Mouse (Mus musculus) CD8-positive naive resting alpha-beta T cell, adult 2 months (primary cell): ENCODE measurements around the gene Gkap1.

Source experiments
- DNase-seq, 2 experiments: peaks; one replicate each; pipeline ENCODE4 v3.0.0; 2022; ENCODE audit warnings: low read depth in 2 of 2, low spot score in 2 of 2

Gkap1 gene

GRCm38 (mm10) chr13:58266864-58267263 lies 8.6 kb downstream of the Gkap1 start:
- DNase-seq, result no peak

- no peak for DNase-seq
Observed at GRCm38 (mm10) chr13:58263546-58263945, 12.0 kb downstream of the Gkap1 start.

DNA sequence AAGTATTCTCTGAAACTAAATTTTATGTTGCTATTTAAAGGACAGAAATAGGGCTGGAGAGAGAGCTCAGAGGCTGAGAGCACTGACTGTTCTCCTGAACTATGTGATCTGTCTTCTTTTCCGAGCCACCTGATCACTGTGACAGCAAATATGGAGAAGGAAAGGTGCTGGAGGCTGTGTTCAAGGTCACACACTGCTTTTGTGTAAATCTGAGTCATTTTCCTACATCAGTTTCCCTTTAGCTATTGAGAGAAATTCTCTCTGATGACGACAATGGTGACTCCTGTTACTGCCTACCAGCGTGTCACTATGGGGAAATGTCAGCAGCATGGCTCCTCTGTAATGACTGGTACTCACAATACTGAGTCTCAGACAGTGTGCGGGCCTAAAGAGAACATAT lies 13.8 kb downstream of the Gkap1 start:
- DNase-seq, result no peak

DNA sequence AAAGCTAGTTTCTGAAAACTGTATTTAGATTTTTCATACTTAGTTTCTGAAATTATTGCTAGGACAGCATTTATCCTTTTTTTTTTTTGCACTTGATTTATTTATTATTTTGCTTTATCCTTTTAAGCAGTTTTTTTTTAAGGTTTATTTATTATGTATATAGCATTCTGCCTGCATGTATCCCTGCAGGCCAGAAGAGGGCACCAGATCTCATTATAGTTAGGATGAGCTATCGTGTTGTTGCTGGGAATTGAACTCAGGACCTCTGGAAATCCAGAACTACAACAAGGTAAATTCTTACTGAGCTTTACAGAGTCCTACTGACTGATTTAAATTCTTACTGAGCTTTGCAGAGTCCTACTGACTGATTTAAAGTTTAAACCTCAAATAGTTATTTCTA lies 22.2 kb downstream of the Gkap1 start:
- DNase-seq, result no peak

DNA sequence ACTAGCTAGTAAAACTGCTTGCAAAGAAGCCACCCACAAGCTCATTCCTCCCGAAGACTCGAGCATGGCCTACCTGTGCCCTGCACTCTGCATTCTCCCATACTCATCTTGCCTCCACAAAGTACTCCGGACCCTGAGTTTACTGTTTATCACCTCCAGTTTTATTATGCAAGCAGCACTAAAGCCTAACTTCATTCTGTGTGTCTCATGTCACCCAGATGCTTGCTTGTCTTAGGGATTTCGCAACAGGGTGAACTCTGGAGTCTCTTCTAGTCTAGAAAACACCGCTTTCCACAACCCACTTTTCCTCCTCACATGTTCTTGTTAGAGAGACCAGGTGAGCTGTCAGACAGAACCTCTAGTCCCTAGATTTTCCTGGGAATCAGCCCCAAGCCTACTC lies 26.5 kb downstream of the Gkap1 start:
- no peak for DNase-seq

DNA sequence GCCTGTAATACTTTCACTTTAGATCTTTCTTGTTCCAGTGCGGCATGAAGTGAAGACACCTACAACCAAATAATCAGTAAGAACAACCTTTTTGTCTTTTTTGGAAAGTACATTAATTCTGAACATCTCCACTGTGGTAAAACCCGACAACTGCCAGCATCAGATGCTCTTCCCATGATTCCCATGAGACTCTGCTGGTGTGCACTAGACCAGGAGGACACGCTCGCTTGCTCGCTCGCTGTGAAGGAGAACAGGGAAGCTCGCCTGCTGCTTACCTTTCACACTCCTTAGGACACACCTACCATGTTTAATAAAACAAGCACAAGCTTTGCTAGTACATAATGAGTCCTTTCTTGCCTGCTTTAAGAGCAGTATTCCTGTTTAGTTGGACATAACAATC lies 39.0 kb downstream of the Gkap1 start:
- no peak for DNase-seq

DNA sequence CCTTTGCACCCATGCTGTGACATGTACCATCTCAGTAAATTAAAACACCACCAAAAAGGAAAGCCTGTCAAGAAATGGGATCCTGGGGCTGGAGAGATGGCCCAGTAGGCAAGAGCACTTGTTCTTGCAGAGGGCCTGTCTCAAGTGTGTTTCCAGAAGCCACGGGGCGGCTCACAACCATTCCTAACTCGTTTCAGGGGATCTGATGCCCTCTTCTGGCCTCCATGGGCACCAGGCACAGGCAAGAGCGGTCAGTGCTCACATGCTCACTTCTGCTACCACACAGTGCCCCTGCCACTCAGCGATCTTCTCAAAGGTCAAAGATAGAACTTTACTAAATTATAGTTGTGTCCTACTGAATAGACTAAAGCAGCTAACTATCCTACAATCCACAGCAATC lies 42.9 kb downstream of the Gkap1 start:
- DNase-seq, result peak; percentile 9 to 19

GRCm38 (mm10) chr13:58232070-58232469 lies 43.4 kb downstream of the Gkap1 start:
- DNase-seq, result no peak

DNA sequence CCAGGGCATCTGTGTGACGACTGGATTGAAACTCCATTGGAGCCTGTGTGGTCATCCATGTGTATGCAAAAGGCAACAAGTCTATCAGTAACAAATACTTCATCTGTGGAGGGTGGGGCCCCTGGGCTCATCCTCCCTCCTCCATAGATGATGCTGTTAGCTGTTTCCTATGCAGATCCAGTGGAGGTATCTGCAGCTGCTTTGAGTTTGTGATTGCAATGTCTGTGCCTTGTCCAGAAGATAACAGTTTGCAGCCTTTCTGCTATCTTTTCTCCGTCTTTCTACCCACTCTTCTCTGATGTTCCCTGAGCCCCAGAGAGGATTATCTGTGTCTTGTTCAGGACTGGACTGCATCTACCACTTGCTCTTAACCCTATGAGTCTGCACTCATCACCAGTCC lies 46.9 kb downstream of the Gkap1 start:
- no peak for DNase-seq

- no peak for DNase-seq
Observed at GRCm38 (mm10) chr13:58225694-58226093, 49.8 kb downstream of the Gkap1 start.

DNA sequence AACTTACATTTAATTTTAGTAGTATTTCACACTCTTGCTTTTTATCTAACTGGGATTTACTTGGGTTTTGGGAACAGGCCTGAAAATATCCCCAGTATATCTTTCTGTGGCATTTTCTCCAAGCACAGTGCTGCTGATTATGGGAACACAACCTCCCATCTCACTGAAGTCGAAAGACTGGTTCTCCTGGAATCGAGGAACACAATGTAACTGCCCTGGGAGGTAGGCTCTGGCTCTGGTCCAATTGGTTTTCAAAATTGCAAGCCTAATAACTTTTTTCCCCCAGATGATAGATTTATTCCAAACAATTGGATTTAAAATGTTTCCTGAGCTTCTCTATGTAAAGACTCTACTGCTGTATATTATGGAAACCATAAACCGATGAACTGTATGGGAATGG lies 55.3 kb downstream of the Gkap1 start:
- DNase-seq, result no peak

DNA sequence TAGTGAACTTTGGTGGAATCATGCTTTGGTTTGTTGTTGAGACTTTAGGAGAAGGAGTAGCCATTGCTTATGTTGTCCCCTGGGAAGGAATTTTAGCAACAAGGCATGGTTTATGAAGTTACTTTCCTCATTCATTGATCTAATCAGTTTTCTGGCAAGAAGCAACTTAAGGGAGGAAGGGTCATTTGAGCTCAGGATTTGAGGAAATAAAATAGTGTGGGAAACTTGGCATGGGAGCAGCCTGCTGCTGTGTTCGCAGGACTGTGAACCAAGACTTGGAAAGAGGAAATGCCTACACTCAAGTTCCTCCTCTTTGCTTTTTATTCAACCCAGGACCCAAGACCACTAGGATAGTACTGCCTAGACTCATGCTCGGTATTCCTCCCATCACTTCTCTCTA lies 58.0 kb downstream of the Gkap1 start:
- DNase-seq, result no peak

DNA sequence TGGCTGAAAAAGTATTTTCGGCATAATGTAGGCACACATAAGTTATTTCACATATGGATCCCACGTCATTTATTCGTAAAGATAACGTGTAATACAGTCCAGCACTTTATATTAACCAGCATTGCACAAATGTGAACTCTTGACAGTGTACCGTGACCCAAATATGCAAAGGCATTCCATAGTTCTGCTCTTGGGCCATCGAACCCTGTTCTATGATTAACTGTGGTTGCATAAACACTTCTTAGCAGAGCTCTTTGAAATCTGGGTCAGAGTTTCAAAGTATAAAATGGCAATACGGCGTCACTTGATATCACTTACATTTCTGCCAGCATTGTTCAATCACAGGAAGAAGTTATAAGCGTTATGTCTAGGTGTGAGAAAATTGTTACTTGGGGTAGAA lies 59.1 kb downstream of the Gkap1 start:
- DNase-seq, result no peak

DNA sequence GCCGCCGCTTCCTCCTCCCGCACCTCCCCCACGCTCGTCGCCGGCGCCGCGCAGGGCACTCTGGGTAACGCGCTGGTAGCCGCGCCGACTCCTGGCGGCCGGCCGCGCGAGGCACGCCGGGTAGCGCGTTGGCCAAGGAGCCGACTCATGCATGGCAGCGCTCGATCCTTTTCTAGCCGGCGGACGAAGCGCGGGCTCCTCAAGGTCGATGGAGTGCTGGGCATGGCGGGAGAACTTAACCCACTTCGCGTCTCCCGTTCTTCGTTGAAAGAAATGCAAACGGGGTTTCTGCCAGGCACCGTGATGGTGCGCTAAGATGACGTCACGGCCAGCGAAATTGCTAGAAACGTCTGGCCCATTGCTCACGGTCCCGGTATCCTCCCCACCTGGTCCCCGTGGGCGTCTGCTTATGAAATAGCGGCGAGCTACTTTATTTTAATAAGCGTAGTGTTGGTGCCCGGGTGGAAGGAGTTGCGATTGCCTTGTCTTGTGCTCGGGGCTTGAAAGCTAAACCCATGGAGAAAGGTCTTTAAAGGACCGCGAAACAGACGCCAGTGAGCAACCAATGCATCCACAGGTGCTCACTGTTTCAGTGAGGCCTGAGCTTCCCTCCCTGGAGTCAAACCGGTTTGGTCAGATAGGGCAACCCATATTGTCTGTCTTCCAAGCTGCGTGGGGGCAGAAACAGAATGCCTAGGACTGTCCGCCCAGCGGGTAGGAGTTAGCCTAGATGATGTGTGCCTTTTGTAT lies 59.7 kb downstream of the Gkap1 start, which contains the start of gene Ubqln1:
Gene Ubqln1, minus strand, starts transcription at position 62 of the 750 bp plus-strand sequence.
- DNase-seq, result peak; percentile 76 to 85

GRCm38 (mm10) chr13:58215253-58215591 lies 60.3 kb downstream of the Gkap1 start:
- DNase-seq, result no peak

DNA sequence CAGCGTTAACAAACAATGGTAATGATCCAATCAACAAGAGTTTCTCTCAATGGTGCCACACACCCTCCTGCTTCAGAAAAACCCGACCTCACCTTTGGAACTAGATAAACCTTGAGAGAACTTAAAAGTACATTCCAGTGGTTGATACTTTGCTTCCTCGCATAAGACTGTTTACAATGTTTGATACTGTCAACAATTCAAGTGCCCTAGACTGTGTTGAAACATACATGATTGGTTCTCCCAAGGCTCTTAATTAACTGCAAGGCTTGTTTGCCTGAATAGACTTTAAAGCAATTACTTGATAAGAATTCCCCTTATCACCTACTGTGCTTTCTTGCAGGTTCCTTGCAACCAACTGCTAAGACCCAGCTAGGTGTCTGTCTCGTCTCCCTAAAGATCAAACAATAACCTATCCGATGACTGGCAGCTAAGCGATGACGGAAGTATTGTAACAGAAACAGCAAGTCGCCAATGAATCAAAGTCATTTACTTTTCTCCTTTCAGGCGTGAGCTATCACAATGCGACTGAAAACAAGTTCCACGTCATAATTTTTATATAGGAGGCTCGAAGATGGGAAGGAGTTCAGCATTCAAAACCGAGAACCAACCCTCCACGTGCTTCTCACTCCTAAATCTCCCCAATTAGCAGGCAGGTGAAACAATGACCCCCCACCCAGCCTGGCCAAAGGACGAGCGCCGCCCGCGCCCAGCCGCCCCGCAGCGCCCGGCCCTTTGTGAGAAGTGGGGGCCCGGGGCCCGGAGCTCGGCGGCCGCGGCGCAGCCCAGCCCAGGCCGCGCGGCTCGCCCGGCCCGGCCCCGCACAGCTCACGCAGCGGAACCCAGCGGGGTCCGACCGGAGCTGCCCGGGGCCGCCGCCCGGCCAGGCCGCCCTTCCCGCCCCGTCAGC lies 60.9 kb downstream of the Gkap1 start:
- DNase-seq, result peak; percentile 26 to 52

- no peak for DNase-seq
Observed at GRCm38 (mm10) chr13:58213801-58214200, 61.7 kb downstream of the Gkap1 start.

- no peak for DNase-seq
Observed at GRCm38 (mm10) chr13:58212530-58212929, 63.0 kb downstream of the Gkap1 start.

- DNase-seq, result no peak
Observed at GRCm38 (mm10) chr13:58210441-58210840, 65.1 kb downstream of the Gkap1 start.

DNA sequence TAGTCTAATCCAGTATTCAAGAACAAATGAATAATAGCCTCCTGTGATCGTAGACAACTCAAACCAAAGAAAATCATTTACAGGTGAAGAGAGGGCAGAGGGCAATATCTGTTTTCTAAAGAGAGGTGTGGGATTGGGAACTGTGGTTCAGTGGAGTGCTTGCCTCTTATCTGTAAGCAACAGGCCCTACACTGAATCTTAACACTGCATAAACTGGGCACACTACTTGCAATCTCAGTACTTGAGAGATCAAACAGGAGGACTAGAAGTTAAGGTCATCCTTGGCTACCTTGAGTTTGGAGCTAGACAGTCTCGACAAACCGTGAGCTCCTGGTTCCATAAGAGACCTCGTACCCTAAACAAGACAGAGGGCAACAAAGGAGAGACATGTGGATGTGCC lies 69.4 kb downstream of the Gkap1 start:
- DNase-seq, result no peak

GRCm38 (mm10) chr13:58204986-58205385 lies 70.5 kb downstream of the Gkap1 start:
- no peak for DNase-seq

GRCm38 (mm10) chr13:58204202-58204601 lies 71.3 kb downstream of the Gkap1 start:
- no peak for DNase-seq
